8 mouse cellular contexts compared by ENCODE assay signal in the genomic region with DNA sequence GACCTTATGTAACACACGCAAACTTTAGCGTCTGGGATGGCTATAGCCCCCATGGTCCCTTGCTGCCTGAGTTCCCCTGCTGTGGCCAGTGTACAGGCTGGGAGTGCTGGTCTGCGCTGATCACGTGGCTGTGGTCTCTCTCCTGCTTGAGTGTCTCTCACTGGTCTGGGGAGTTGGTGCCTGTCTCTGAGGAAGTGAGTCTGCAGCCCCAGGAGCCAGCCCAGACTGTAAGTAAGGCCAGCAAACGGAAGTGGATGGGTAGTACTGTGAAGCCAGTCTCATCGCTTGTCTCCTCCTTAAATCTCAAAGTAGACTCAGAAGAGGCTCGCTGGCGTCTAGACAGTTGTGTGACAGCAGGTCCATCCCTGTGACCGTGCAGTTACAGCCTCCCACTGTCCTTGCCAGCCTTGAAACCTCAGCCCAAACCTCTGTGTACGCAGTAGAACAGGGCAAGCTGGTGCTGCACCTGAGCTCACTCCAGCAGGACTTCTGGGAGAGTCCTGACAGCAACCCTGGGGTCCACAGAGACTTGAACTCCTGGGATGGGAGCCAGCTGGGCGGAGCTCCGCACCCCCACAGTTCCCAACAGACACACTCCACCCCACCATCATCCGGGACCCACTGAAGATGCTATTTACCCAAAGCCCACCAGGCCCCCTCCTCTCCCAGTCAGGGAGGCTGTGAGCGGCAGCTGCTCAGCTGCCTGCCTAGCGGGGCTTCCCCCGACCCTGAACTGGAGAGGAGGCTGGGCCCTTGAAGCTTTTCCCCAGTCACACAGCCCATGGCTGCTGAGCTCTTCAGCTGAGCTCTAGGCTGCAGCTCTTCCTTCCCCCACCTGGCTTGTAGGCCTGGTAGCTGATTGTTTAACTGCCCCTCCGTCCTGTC. TPM values are rescaled to one million over a fixed set of nuclear protein-coding genes. Genes with fewer than 3 reads are reported as not detected.
DNase-seq lines count a peak whose midpoint lies in the region; ATAC-seq and TF ChIP-seq lines count a peak whose summit lies in the region.

No protein-coding gene starts in this region.

- H3K27ac ChIP-seq in forebrain, embryonic 10.5 days: peak overlapping the region; percentile 40; the same call in 1 of the 2 replicates
- H3K27ac ChIP-seq in forebrain, postnatal 0 days (ENCODE audit: low read depth, low read length): no peak overlapping the region
- H3K27ac ChIP-seq in liver, embryonic 12.5 days: no peak overlapping the region
- no peak overlapping the region for H3K27ac ChIP-seq in liver, embryonic 11.5 days (ENCODE audit: low read depth, low read length)

- H3K4me3 ChIP-seq in forebrain, embryonic 10.5 days: no peak overlapping the region
- no peak overlapping the region for H3K4me3 ChIP-seq in forebrain, postnatal 0 days (ENCODE audit: low read depth, low read length)
- no peak overlapping the region for H3K4me3 ChIP-seq in liver, embryonic 12.5 days
- H3K4me3 ChIP-seq in liver, embryonic 11.5 days (ENCODE audit: low read depth, low read length): no peak overlapping the region

- no peak overlapping the region for H3K4me2 ChIP-seq in forebrain, postnatal 0 days (ENCODE audit: low read depth)
- H3K4me2 ChIP-seq in liver, embryonic 12.5 days: no peak overlapping the region
- H3K4me2 ChIP-seq in liver, embryonic 11.5 days: no peak overlapping the region

- DNase-seq in forebrain, embryonic 10.5 days (ENCODE audit: extremely low spot score, low spot score): no peak
- no peak for DNase-seq in forebrain, postnatal 0 days
- DNase-seq in liver, embryonic 11.5 days (ENCODE audit: low spot score): no peak
- peak; percentile 44 to 45 for DNase-seq in monocyte, adult 2 months (ENCODE audit: low read depth in 1 of 2, low spot score in 2 of 2)
- DNase-seq in retina, postnatal 1 day: no peak
- no peak for DNase-seq in T-cell, adult 2 months (ENCODE audit: low spot score)

- no peak overlapping the region for H3K9ac ChIP-seq in forebrain, postnatal 0 days
- no peak overlapping the region; the same call in 1 of the 2 replicates for H3K9ac ChIP-seq in liver, embryonic 12.5 days
- H3K9ac ChIP-seq in liver, embryonic 11.5 days (ENCODE audit: low read depth, low read length): no peak overlapping the region

- ATAC-seq in forebrain, postnatal 0 days: no peak; the same call in 1 of the 2 replicates
- peak; percentile 40; the same call in 1 of the 2 replicates for ATAC-seq in liver, embryonic 12.5 days
- no peak for ATAC-seq in liver, embryonic 11.5 days (replicated peaks; ENCODE audit: low FRiP score)
- peak; percentile 92 for ATAC-seq in granulocyte monocyte progenitor cell, adult 5-6 weeks (replicated peaks; ENCODE audit: poor library complexity, severe bottlenecking)

- H3K27me3 ChIP-seq in forebrain, embryonic 10.5 days (ENCODE audit: poor library complexity, severe bottlenecking): no peaks in the 10 kb centered on the region
- H3K27me3 ChIP-seq in forebrain, postnatal 0 days (ENCODE audit: insufficient read depth, low read length): no peaks in the 10 kb centered on the region
- H3K27me3 ChIP-seq in liver, embryonic 12.5 days (replicated peaks): 0 out of 2 replicates have a peak, but pooled peaks cover 3% of the 10 kb centered on the region
- no peaks in the 10 kb centered on the region for H3K27me3 ChIP-seq in liver, embryonic 11.5 days (replicated peaks; ENCODE audit: control insufficient read depth, insufficient read depth, low read length)

- peaks cover 34% of the 10 kb centered on the region for H3K36me3 ChIP-seq in forebrain, embryonic 10.5 days (replicated peaks)
- H3K36me3 ChIP-seq in forebrain, postnatal 0 days (ENCODE audit: insufficient read depth): no peaks in the 10 kb centered on the region
- H3K36me3 ChIP-seq in liver, embryonic 12.5 days: peaks cover 57% of the 10 kb centered on the region
- H3K36me3 ChIP-seq in liver, embryonic 11.5 days (ENCODE audit: control insufficient read depth, insufficient read depth, low read length): peaks cover 3% of the 10 kb centered on the region; the same call in 1 of the 2 replicates

- peaks cover 26% of the 10 kb centered on the region for H3K4me1 ChIP-seq in forebrain, embryonic 10.5 days
- no peaks in the 10 kb centered on the region for H3K4me1 ChIP-seq in forebrain, postnatal 0 days (ENCODE audit: insufficient read depth)
- peaks cover 42% of the 10 kb centered on the region for H3K4me1 ChIP-seq in liver, embryonic 12.5 days
- H3K4me1 ChIP-seq in liver, embryonic 11.5 days (replicated peaks; ENCODE audit: control insufficient read depth, insufficient read depth, low read length): peaks cover 21% of the 10 kb centered on the region

- 81% methylated on average over 17 of the region's 17 CpGs for WGBS in forebrain, embryonic 10.5 days
- WGBS in forebrain, postnatal 0 days: 71% methylated on average over 17 of the region's 17 CpGs
- 54% methylated on average over 17 of the region's 17 CpGs for WGBS in liver, embryonic 12.5 days (ENCODE audit: insufficient replicate concordance)
- WGBS in liver, embryonic 11.5 days: 66% methylated on average over 17 of the region's 17 CpGs

- no peak for TF ChIP-seq CTCF in forebrain, postnatal 0 days (IDR thresholded peaks at IDR 0.05; ENCODE audit: low read depth)

- peaks cover 3% of the 10 kb centered on the region; the same call in 1 of the 2 replicates for H3K9me3 ChIP-seq in forebrain, embryonic 10.5 days
- no peaks in the 10 kb centered on the region for H3K9me3 ChIP-seq in forebrain, postnatal 0 days (ENCODE audit: low read length)
- H3K9me3 ChIP-seq in liver, embryonic 12.5 days (replicated peaks): no peaks in the 10 kb centered on the region
- H3K9me3 ChIP-seq in liver, embryonic 11.5 days (ENCODE audit: control insufficient read depth, low read length): no peaks in the 10 kb centered on the region

RNA-seq across cellular contexts. Expression of a gene that starts 18.6 kb away (rescaled TPM):
- 31.6 and 32.5 TPM in 2 replicates for polyA plus RNA-seq in forebrain, embryonic 10.5 days (2016; fragmentation: Nextera tagmentation; extraction: Ambion mirVana)
- 32.5 and 35.2 TPM in 2 replicates for total RNA-seq in forebrain, postnatal 0 days (2014; rRNA removed)
- 31.2 and 31.4 TPM in 2 replicates for polyA plus RNA-seq in forebrain, postnatal 0 days (2015; fragmentation: Nextera tagmentation; extraction: Ambion mirVana)
- 18.8 and 22.1 TPM in 2 replicates for polyA plus RNA-seq in liver, embryonic 12.5 days (2016; fragmentation: Nextera tagmentation; extraction: Ambion mirVana)
- 30.2 and 31.1 TPM in 2 replicates for polyA plus RNA-seq in liver, embryonic 11.5 days (2014; fragmentation: Nextera tagmentation; extraction: Ambion mirVana)
- total RNA-seq in granulocyte monocyte progenitor cell, adult 5-6 weeks (2014; fragmentation: Nextera tagmentation): 41.7 and 47.9 TPM in 2 replicates
- total RNA-seq in granulocyte monocyte progenitor cell, adult 5-6 weeks (2017): 15.0 and 16.4 TPM in 2 replicates

RNA-seq across cellular contexts. Expression of a gene that starts 33.6 kb away (rescaled TPM):
- 511 and 540 TPM in 2 replicates for polyA plus RNA-seq in forebrain, embryonic 10.5 days (2016; fragmentation: Nextera tagmentation; extraction: Ambion mirVana)
- 1,161 and 1,582 TPM in 2 replicates for total RNA-seq in forebrain, postnatal 0 days (2014; rRNA removed)
- polyA plus RNA-seq in forebrain, postnatal 0 days (2015; fragmentation: Nextera tagmentation; extraction: Ambion mirVana): 366 and 462 TPM in 2 replicates
- polyA plus RNA-seq in liver, embryonic 12.5 days (2016; fragmentation: Nextera tagmentation; extraction: Ambion mirVana): 472 and 487 TPM in 2 replicates
- 683 and 733 TPM in 2 replicates for polyA plus RNA-seq in liver, embryonic 11.5 days (2014; fragmentation: Nextera tagmentation; extraction: Ambion mirVana)
- total RNA-seq in granulocyte monocyte progenitor cell, adult 5-6 weeks (2014; fragmentation: Nextera tagmentation): 2,618 and 3,063 TPM in 2 replicates
- 785 and 838 TPM in 2 replicates for total RNA-seq in granulocyte monocyte progenitor cell, adult 5-6 weeks (2017)

RNA-seq across cellular contexts. Expression of a gene that starts 55.9 kb away (rescaled TPM):
- polyA plus RNA-seq in forebrain, embryonic 10.5 days (2016; fragmentation: Nextera tagmentation; extraction: Ambion mirVana): 5.2 and 5.5 TPM in 2 replicates
- total RNA-seq in forebrain, postnatal 0 days (2014; rRNA removed): 4.5 and 4.8 TPM in 2 replicates
- polyA plus RNA-seq in forebrain, postnatal 0 days (2015; fragmentation: Nextera tagmentation; extraction: Ambion mirVana): 1.1 and 1.4 TPM in 2 replicates
- 1.9 and 2.0 TPM in 2 replicates for polyA plus RNA-seq in liver, embryonic 12.5 days (2016; fragmentation: Nextera tagmentation; extraction: Ambion mirVana)
- 4.3 and 4.6 TPM in 2 replicates for polyA plus RNA-seq in liver, embryonic 11.5 days (2014; fragmentation: Nextera tagmentation; extraction: Ambion mirVana)
- total RNA-seq in granulocyte monocyte progenitor cell, adult 5-6 weeks (2014; fragmentation: Nextera tagmentation): 3.3 TPM in 1 of 2 replicates, not detected in the other
- total RNA-seq in granulocyte monocyte progenitor cell, adult 5-6 weeks (2017): 0.04 TPM in 1 of 2 replicates, not detected in the other

Comparison
In these comparisons a context has a peak if more than half of its experiments do, and no peak if none do; other contexts are left out.
1. ATAC-seq: peak in liver, embryonic 12.5 days (single experiment) and granulocyte monocyte progenitor cell, adult 5-6 weeks (single experiment); none in forebrain, postnatal 0 days (single experiment) and liver, embryonic 11.5 days (single experiment).
2. DNase-seq: peak in monocyte, adult 2 months (2 of 2); none in forebrain, embryonic 10.5 days (single experiment), forebrain, postnatal 0 days (single experiment), liver, embryonic 11.5 days (single experiment), retina, postnatal 1 day (single experiment) and T-cell, adult 2 months (single experiment).